Mouse (Mus musculus) intestine, embryonic 15.5 days (tissue): ENCODE measurements around the gene Vmn2r72. TPM values are rescaled to one million over a fixed set of nuclear protein-coding genes. Genes with fewer than 3 reads are reported as not detected.

Source experiments
- ATAC-seq: fragments of 200-750 bp; cut with Nextera tagmentation; 2 replicates; pipeline ENCODE4 v1.8.0; 2017; ENCODE audit warnings: moderate TSS enrichment, moderate library complexity
- H3K27ac ChIP-seq: fragments of 300-500 bp; sonication (generic); 2 replicates; pipeline ENCODE4 v1.5.1; 2015; ENCODE audit warnings: mild to moderate bottlenecking, inconsistent platforms
- H3K27me3 ChIP-seq: fragments of 300-500 bp; sonication (generic); replicated peaks from 2 replicates; pipeline ENCODE4 v1.6.1; 2015; ENCODE audit warnings: inconsistent platforms
- H3K36me3 ChIP-seq: fragments of 300-500 bp; sonication (generic); 2 replicates; pipeline ENCODE4 v1.6.1; 2015; ENCODE audit warnings: inconsistent platforms
- H3K4me1 ChIP-seq: fragments of 300-500 bp; sonication (generic); replicated peaks from 2 replicates; pipeline ENCODE4 v1.6.1; 2015; ENCODE audit warnings: inconsistent platforms
- H3K4me2 ChIP-seq: fragments of 300-500 bp; sonication (generic); replicated peaks from 2 replicates; pipeline ENCODE4 v1.6.1; 2015; ENCODE audit warnings: mild to moderate bottlenecking, inconsistent platforms
- H3K4me3 ChIP-seq: fragments of 300-500 bp; sonication (generic); replicated peaks from 2 replicates; pipeline ENCODE4 v1.5.1; 2015; ENCODE audit warnings: inconsistent platforms
- H3K9ac ChIP-seq: fragments of 300-500 bp; sonication (generic); 2 replicates; pipeline ENCODE4 v1.6.1; 2015; ENCODE audit warnings: inconsistent platforms
- H3K9me3 ChIP-seq: fragments of 300-500 bp; sonication (generic); 2 replicates; pipeline ENCODE4 v1.6.1; 2016; ENCODE audit warnings: inconsistent platforms
- WGBS: fragments of 180-500 bp; shearing (Covaris S2); methylation state at CpG from one replicate; pipeline ENCODE4 v1.1.7; 2015; 5-methylcytosine and 5-hydroxymethylcytosine counted together
- polyA plus RNA-seq: library from polyadenylated mRNA; unstranded; fragments of >200 nt; fragmentation: Nextera tagmentation; extraction: Ambion mirVana; gene quantifications from 2 replicates; pipeline ENCODE4 v1.2.1, GENCODE M21; 2015

Vmn2r72 gene
- not detected in 2 replicates for polyA plus RNA-seq

- WGBS, result 74% methylated on average over 1 of the region's 1 CpGs
- H3K9me3 ChIP-seq, result no peaks in the 10 kb centered on the region
- no peaks in the 10 kb centered on the region for H3K4me1 ChIP-seq
- H3K36me3 ChIP-seq, result no peaks in the 10 kb centered on the region
- H3K4me2 ChIP-seq, result no peak within 1 kb of the TSS
- H3K27me3 ChIP-seq, result no peaks in the 10 kb centered on the region
- no peak within 1 kb of the TSS for H3K4me3 ChIP-seq
- no peak for ATAC-seq
- no peak within 1 kb of the TSS for H3K9ac ChIP-seq
- no peak within 1 kb of the TSS for H3K27ac ChIP-seq
These were observed at the start of gene Vmn2r72 for GRCm38 (mm10) chr7:85754997-85755396. Gene Vmn2r72 (minus strand): TSS chr7:85755097.

Other genes with a start within 250 kb of the Vmn2r72 start
- not detected in 2 replicates for gene Vmn2r71, start 192.0 kb downstream of the Vmn2r72 start, polyA plus RNA-seq
- not detected in 2 replicates for gene Vmn2r70, start 185.9 kb downstream of the Vmn2r72 start, polyA plus RNA-seq
- not detected in 2 replicates for gene Vmn2r73, start 121.2 kb upstream of the Vmn2r72 start, polyA plus RNA-seq
- gene Vmn2r74, start 206.5 kb upstream of the Vmn2r72 start, polyA plus RNA-seq, result not detected in 2 replicates